Mouse (Mus musculus) right cerebral cortex, adult 2 months (tissue): ENCODE measurements at regions not wholly inside any gene's neighbourhood (a gene's known extent, or its start where the extent isn't known, plus 50 kb on each side); places are given as distances from the start of the nearest gene placed in this dataset.

Experiments
- DNase-seq, 2 experiments: peaks; one replicate each; pipeline ENCODE4 v3.0.0; 2021 to 2022; ENCODE audit warnings: low spot score in 2 of 2

GRCm38 (mm10) chr12:16068940-16069339 is 252.2 kb upstream of the Trib2 start:
- DNase-seq: peak; percentile 5 to 23

- DNase-seq: no peak
These were observed 246.0 kb upstream of the Trib2 start for GRCm38 (mm10) chr12:16062689-16063088.

- DNase-seq: no peak
These were observed 243.7 kb upstream of the Trib2 start for GRCm38 (mm10) chr12:16060461-16060860.

- DNase-seq: no peak
These were observed 241.5 kb upstream of the Trib2 start for GRCm38 (mm10) chr12:16058255-16058654.

GRCm38 (mm10) chr12:16056831-16057230 is 240.1 kb upstream of the Trib2 start:
- DNase-seq: no peak

- DNase-seq: no peak
These were observed 239.5 kb upstream of the Trib2 start for GRCm38 (mm10) chr12:16056216-16056615.

GRCm38 (mm10) chr12:16054591-16054990 is 237.9 kb upstream of the Trib2 start:
- DNase-seq: no peak

GRCm38 (mm10) chr12:16053735-16054134 is 237.0 kb upstream of the Trib2 start:
- no peak for DNase-seq

GRCm38 (mm10) chr12:16052998-16053397 is 236.3 kb upstream of the Trib2 start:
- no peak for DNase-seq

GRCm38 (mm10) chr12:16052353-16052752 is 235.6 kb upstream of the Trib2 start:
- DNase-seq: no peak

- DNase-seq: no peak
These were observed 234.7 kb upstream of the Trib2 start for GRCm38 (mm10) chr12:16051439-16051838.

GRCm38 (mm10) chr12:16049545-16049944 is 232.8 kb upstream of the Trib2 start:
- DNase-seq: no peak

GRCm38 (mm10) chr12:16046643-16047042 is 229.9 kb upstream of the Trib2 start:
- DNase-seq: no peak

- DNase-seq: peak in 1 of 2 experiments; percentile 6
These were observed 229.2 kb upstream of the Trib2 start for GRCm38 (mm10) chr12:16045791-16046494.

- DNase-seq: no peak
These were observed 226.9 kb upstream of the Trib2 start for GRCm38 (mm10) chr12:16043466-16044214.

GRCm38 (mm10) chr12:16042362-16042761 is 225.6 kb upstream of the Trib2 start:
- DNase-seq: no peak

- DNase-seq: no peak
These were observed 224.4 kb upstream of the Trib2 start for GRCm38 (mm10) chr12:16041129-16041528.

GRCm38 (mm10) chr12:16035551-16035950 is 218.8 kb upstream of the Trib2 start:
- no peak for DNase-seq

GRCm38 (mm10) chr12:16034691-16035515 is 218.2 kb upstream of the Trib2 start:
- DNase-seq: no peak

- DNase-seq: no peak
These were observed 209.9 kb upstream of the Trib2 start for GRCm38 (mm10) chr12:16026654-16027053.

- DNase-seq: no peak
These were observed 206.6 kb upstream of the Trib2 start for GRCm38 (mm10) chr12:16023273-16023672.

- DNase-seq: no peak
These were observed 204.6 kb upstream of the Trib2 start for GRCm38 (mm10) chr12:16021202-16021821.
